Mouse (Mus musculus) CH12.LX (cell line): Measurements from ENCODE around the gene Ppp2r2c.

Experiments
- BHLHE40 ChIP-seq: IDR thresholded peaks from 2 replicates; pipeline ENCODE4 v1.6.1; 2011; ENCODE audit warnings: mild to moderate bottlenecking, low read depth, low read length, improper control_type of control experiment
- CTCF ChIP-seq, 2 experiments: IDR thresholded peaks in 1 of 2; conservative IDR thresholded peaks in 1 of 2; 2 replicates each; pipeline ENCODE4 v1.5.1; 2011 to 2012; ENCODE audit warnings: low read depth in 2 of 2, low read length in 2 of 2, improper control_type of control experiment in 1 of 2, inconsistent platforms in 1 of 2, mild to moderate bottlenecking in 1 of 2, moderate library complexity in 1 of 2
- E2F4 ChIP-seq: IDR thresholded peaks from 2 replicates; pipeline ENCODE4 v1.6.1; 2011; ENCODE audit warnings: low read depth, low read length, improper control_type of control experiment; ENCODE audit not compliant: insufficient replicate concordance
- EP300 ChIP-seq: IDR thresholded peaks from 2 replicates; pipeline ENCODE4 v1.6.1; 2011; ENCODE audit warnings: low read length, improper control_type of control experiment
- JUND ChIP-seq: conservative IDR thresholded peaks from 2 replicates; pipeline ENCODE4 v1.6.1; 2011; ENCODE audit warnings: low read depth, low read length, improper control_type of control experiment
- MAZ ChIP-seq: IDR thresholded peaks from 2 replicates; pipeline ENCODE4 v1.6.1; 2012; ENCODE audit warnings: low read depth, mild to moderate bottlenecking, inconsistent platforms, low read length, improper control_type of control experiment, moderate library complexity
- NRF1 ChIP-seq: IDR thresholded peaks from 2 replicates; pipeline ENCODE4 v1.6.1; 2014; ENCODE audit warnings: low read depth, mild to moderate bottlenecking, inconsistent platforms, low read length, improper control_type of control experiment, moderate library complexity
- POLR2A ChIP-seq: IDR thresholded peaks from 2 replicates; pipeline ENCODE4 v1.6.1; 2011; ENCODE audit warnings: low read depth, mild to moderate bottlenecking, improper control_type of control experiment, low read length
- POLR2AphosphoS2 ChIP-seq: IDR thresholded peaks from 2 replicates; pipeline ENCODE4 v1.6.1; 2011; ENCODE audit warnings: low read depth, low read length, improper control_type of control experiment
- ZNF384 ChIP-seq: IDR thresholded peaks from 2 replicates; pipeline ENCODE4 v1.6.1; 2012; ENCODE audit warnings: low read depth, low read length, improper control_type of control experiment, inconsistent platforms

DNA sequence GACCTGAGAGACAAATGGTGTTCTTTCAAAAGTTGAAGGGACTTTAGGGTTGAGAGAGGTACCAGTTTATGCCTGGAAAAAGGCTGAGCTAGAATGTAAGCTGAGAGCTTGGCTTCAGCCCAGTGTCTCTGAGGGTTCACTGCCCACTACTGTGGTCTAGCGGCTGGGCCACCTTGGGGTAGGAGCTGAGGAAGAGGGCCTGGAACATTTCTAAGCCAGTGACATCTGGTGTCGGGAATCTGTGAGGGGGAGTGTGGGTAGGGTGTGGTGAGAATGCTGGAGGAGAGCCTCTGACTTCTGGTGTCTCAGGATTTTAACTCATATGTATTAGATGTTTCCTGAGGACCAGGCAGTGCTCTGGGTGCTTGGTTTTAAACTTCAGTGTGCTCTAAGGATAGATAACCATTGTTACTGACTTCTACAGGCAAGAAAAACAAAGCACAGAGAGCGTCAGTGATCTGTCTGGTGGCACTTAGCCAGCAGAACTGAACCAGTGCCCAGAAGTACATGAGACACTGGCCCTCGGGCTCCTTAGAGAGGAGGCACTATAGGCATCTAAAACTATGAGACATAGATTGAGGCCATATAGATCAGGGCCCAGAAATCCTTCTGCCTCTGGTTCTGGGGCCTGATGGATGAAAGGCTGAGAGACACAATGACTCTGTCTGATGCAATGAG is 23.6 kb downstream of the Ppp2r2c start:
- TF ChIP-seq E2F4 (no peak), ZNF384 (no peak), EP300 (no peak), JUND (no peak), CTCF (conservative IDR thresholded peaks at IDR 0.05 in 1 of 2, IDR thresholded peaks at IDR 0.05 in 1 of 2; ENCODE audit: low read depth in 2 of 2, low read length in 2 of 2) (no peak), POLR2A (no peak), MAZ (no peak), POLR2AphosphoS2 (no peak), NRF1 (no peak), BHLHE40 (no peak)
